Mouse (Mus musculus) bone marrow, adult 2 months (tissue): ENCODE data around the gene Hmx2.

ENCODE experiments used
- CTCF ChIP-seq: fragments of 200-500 bp; IDR thresholded peaks from 2 replicates; pipeline ENCODE4 v1.5.1; 2011; ENCODE audit warnings: low read length, control low read depth; ENCODE audit not compliant: control insufficient read depth, insufficient read depth
- POLR2A ChIP-seq: fragments of 200-500 bp; IDR thresholded peaks from 2 replicates; pipeline ENCODE4 v1.6.1; 2011; ENCODE audit warnings: low read depth, mild to moderate bottlenecking, control low read depth, low read length, borderline replicate concordance; ENCODE audit not compliant: control insufficient read depth

DNA sequence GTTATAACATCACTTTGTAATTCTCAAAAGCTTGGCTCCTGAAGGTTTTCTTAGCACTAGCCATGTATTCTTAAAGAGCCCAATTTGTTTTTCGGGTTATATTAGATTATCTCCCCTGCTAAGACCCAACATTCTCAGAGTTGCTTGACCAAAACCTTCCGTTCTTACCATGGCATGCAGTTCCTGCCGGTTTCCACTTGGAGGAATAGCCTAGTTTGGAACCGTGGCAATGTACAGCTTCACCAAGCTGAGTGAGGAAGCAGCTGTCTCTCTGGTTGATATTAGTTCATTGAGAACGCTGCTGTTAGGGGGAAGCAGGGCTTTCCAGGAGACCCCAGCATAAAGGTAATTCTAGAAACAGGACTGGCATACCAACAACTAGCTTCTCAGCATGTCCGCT is 26.7 kb downstream of the Hmx2 start:
- TF ChIP-seq CTCF, result no peak
- no peak for TF ChIP-seq POLR2A
